Comparison of ENCODE assay signal across 9 mouse cellular contexts in the genomic region with DNA sequence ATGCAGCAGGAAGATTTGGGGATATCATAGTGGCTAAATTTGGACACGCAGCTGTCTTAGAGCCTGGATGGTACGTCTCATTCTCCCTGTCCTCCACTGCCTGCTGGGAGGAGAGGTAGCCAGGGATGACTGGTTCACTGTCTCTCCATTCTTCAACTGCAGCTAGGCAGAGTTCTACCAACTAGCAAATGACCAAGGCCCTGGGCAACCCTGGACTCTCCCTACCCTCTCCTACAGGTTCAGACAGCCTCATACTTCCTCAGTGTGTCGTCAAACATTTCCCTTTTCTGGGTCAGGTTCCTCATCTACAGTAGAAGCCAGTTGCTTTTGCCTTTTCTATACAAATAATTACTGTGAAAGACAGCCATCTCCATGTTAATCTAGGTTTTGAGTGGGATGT. TPM values are rescaled to one million over a fixed set of nuclear protein-coding genes. Genes with fewer than 3 reads are reported as not detected.
DNase-seq lines count a peak whose midpoint lies in the region; ATAC-seq lines count a peak whose summit lies in the region.
"Had no signal": no experiment of that assay in that cellular context is flagged by ENCODE, and none has a peak within 500 bp of the region (broad histone marks: within the 10 kb centered on the region; RNA-seq: fewer than 3 reads in every experiment).

No protein-coding gene starts in this region.

- H3K9ac ChIP-seq in liver, embryonic 13.5 days, result no peak overlapping the region
- H3K9ac ChIP-seq in stomach, embryonic 15.5 days, result no peak overlapping the region

- no peak overlapping the region for H3K27ac ChIP-seq in liver, embryonic 13.5 days
- H3K27ac ChIP-seq in stomach, embryonic 15.5 days, result peak overlapping the region; percentile 36; the same call in 1 of the 2 replicates

- peaks cover 8% of the 10 kb centered on the region for H3K4me1 ChIP-seq in liver, embryonic 13.5 days (replicated peaks)
- peaks cover 28% of the 10 kb centered on the region for H3K4me1 ChIP-seq in stomach, embryonic 15.5 days

- H3K36me3 ChIP-seq in liver, embryonic 13.5 days, result no peaks in the 10 kb centered on the region
- H3K36me3 ChIP-seq in stomach, embryonic 15.5 days, result no peaks in the 10 kb centered on the region

- H3K4me3 ChIP-seq in liver, embryonic 13.5 days (replicated peaks), result peak overlapping the region; percentile 58; the same call in 1 of the 2 replicates
- H3K4me3 ChIP-seq in stomach, embryonic 15.5 days (replicated peaks), result peak overlapping the region; percentile 61; the same call in 1 of the 2 replicates

- H3K4me2 ChIP-seq in liver, embryonic 13.5 days, result peak overlapping the region; percentile 72
- H3K4me2 ChIP-seq in stomach, embryonic 15.5 days, result peak overlapping the region; percentile 88; the same call in 1 of the 2 replicates

- H3K27me3 ChIP-seq in liver, embryonic 13.5 days, result peaks cover 32% of the 10 kb centered on the region
- no peaks in the 10 kb centered on the region; the same call in 1 of the 2 replicates for H3K27me3 ChIP-seq in stomach, embryonic 15.5 days (replicated peaks)

- WGBS in liver, embryonic 13.5 days (ENCODE audit: insufficient replicate concordance), result 50% methylated on average over 3 of the region's 3 CpGs
- 79% methylated on average over 3 of the region's 3 CpGs for WGBS in stomach, embryonic 15.5 days

- ATAC-seq in frontal cortex, adult (ENCODE audit: low TSS enrichment), result 0 out of 2 replicates have a peak, but pooled peaks have one; percentile 5
- ATAC-seq in liver, embryonic 13.5 days (ENCODE audit: low read depth), result no peak
- ATAC-seq in stomach, embryonic 15.5 days (ENCODE audit: insufficient read depth, low FRiP score, low read depth), result no peak
- ATAC-seq: activated CD4-positive, CD25-positive, alpha-beta regulatory T cell, adult 4 months had no signal

- no peak for DNase-seq in frontal cortex, postnatal 10 days (ENCODE audit: low spot score in 2 of 2)
- peak; percentile 27 for DNase-seq in lung, postnatal 36 days
- DNase-seq in lung, postnatal 25 days (ENCODE audit: low spot score), result no peak
- no peak for DNase-seq in liver, embryonic 13.5 days
- DNase-seq in layer of hippocampus, adult 9-10 months (ENCODE audit: low spot score), result no peak
- DNase-seq in layer of hippocampus, adult 11-12 months (ENCODE audit: low spot score), result no peak

- no peaks in the 10 kb centered on the region for H3K9me3 ChIP-seq in liver, embryonic 13.5 days (replicated peaks)
- no peaks in the 10 kb centered on the region for H3K9me3 ChIP-seq in stomach, embryonic 15.5 days

RNA-seq across cellular contexts. Expression of a gene that starts 0.5 kb away (rescaled TPM):
- 3.4 and 4.1 TPM in 2 replicates for polyA plus RNA-seq in liver, embryonic 13.5 days (2015; fragmentation: Nextera tagmentation; extraction: Ambion mirVana)
- polyA plus RNA-seq in stomach, embryonic 15.5 days (2015; fragmentation: Nextera tagmentation; extraction: Ambion mirVana), result 10.4 and 14.2 TPM in 2 replicates

RNA-seq across cellular contexts. Expression of a gene that starts 27.6 kb away (rescaled TPM):
- 12.4 and 13.2 TPM in 2 replicates for polyA plus RNA-seq in liver, embryonic 13.5 days (2015; fragmentation: Nextera tagmentation; extraction: Ambion mirVana)
- polyA plus RNA-seq in stomach, embryonic 15.5 days (2015; fragmentation: Nextera tagmentation; extraction: Ambion mirVana), result 159 and 169 TPM in 2 replicates

RNA-seq across cellular contexts. Expression of a gene that starts 46.5 kb away (rescaled TPM):
- not detected in 2 replicates for polyA plus RNA-seq in liver, embryonic 13.5 days (2015; fragmentation: Nextera tagmentation; extraction: Ambion mirVana)
- polyA plus RNA-seq in stomach, embryonic 15.5 days (2015; fragmentation: Nextera tagmentation; extraction: Ambion mirVana), result 3.8 and 7.5 TPM in 2 replicates
- polyA plus RNA-seq: activated CD4-positive, CD25-positive, alpha-beta regulatory T cell, adult 4 months had no signal

Comparison
In these comparisons a context has a peak if more than half of its experiments do, and no peak if none do; other contexts are left out.
1. RNA of a gene that starts 27.6 kb away (polyA plus RNA-seq): 159 to 169 TPM in stomach, embryonic 15.5 days; 12.4 to 13.2 TPM in liver, embryonic 13.5 days; every median in the first group is over 10 times any median in the second.